Mouse (Mus musculus): ENCODE measurements around the gene Ciart. TPM values are rescaled to one million over a fixed set of nuclear protein-coding genes. Genes with fewer than 3 reads are reported as not detected.

Ciart gene
- 4.7 and 6.5 TPM in 2 replicates for polyA plus RNA-seq (2014; fragmentation: Nextera tagmentation; extraction: Ambion mirVana)

GRCm38 (mm10) chr3:95881979-95882815 lies at the start of gene Ciart:
TSS of gene Ciart (minus strand) at chr3:95882251.
- Histone ChIP-seq H3K9ac (ENCODE audit: low read depth, low read length) (peak within 1 kb of the TSS; percentile 16; the same call in 1 of the 2 replicates), H3K4me2 (replicated peaks; ENCODE audit: low read depth, low read length) (peak within 1 kb of the TSS; percentile 98), H3K36me3 (ENCODE audit: control insufficient read depth, insufficient read depth, low read length) (no peaks in the 10 kb centered on the region), H3K4me1 (replicated peaks; ENCODE audit: control insufficient read depth, insufficient read depth, low read length) (0 out of 2 replicates have a peak, but pooled peaks cover 2% of the 10 kb centered on the region), H3K4me3 (ENCODE audit: low read depth, low read length) (peak within 1 kb of the TSS; percentile 50), H3K27me3 (ENCODE audit: control insufficient read depth, insufficient read depth, low read length) (no peaks in the 10 kb centered on the region), H3K27ac (ENCODE audit: low read depth, low read length) (no peak within 1 kb of the TSS), H3K9me3 (ENCODE audit: control insufficient read depth, low read length) (no peaks in the 10 kb centered on the region)
- WGBS = under 1% methylated on average over 58 of the region's 66 CpGs
- DNase-seq (ENCODE audit: low spot score) = peak; percentile 93
- ATAC-seq (ENCODE audit: low FRiP score) = peak; percentile 99

GRCm38 (mm10) chr3:95931471-95931870 lies 49.4 kb upstream of the Ciart start:
- H3K4me3 ChIP-seq (ENCODE audit: low read depth, low read length) = no peak overlapping the region
- no peaks in the 10 kb centered on the region for H3K4me1 ChIP-seq (replicated peaks; ENCODE audit: control insufficient read depth, insufficient read depth, low read length)
- no peaks in the 10 kb centered on the region for H3K27me3 ChIP-seq (ENCODE audit: control insufficient read depth, insufficient read depth, low read length)
- H3K4me2 ChIP-seq (replicated peaks; ENCODE audit: low read depth, low read length) = no peak overlapping the region
- H3K9me3 ChIP-seq (ENCODE audit: control insufficient read depth, low read length) = no peaks in the 10 kb centered on the region
- WGBS = 88% methylated on average over 1 of the region's 1 CpGs
- peaks cover 6% of the 10 kb centered on the region for H3K36me3 ChIP-seq (ENCODE audit: control insufficient read depth, insufficient read depth, low read length)
- DNase-seq (ENCODE audit: low spot score) = no peak
- no peak for ATAC-seq (ENCODE audit: low FRiP score)
- H3K9ac ChIP-seq (ENCODE audit: low read depth, low read length) = no peak overlapping the region
- no peak overlapping the region for H3K27ac ChIP-seq (ENCODE audit: low read depth, low read length)

- peak overlapping the region; percentile 98 for H3K9ac ChIP-seq (ENCODE audit: low read depth, low read length)
- H3K36me3 ChIP-seq (ENCODE audit: control insufficient read depth, insufficient read depth, low read length) = peaks cover 6% of the 10 kb centered on the region
- H3K27me3 ChIP-seq (ENCODE audit: control insufficient read depth, insufficient read depth, low read length) = no peaks in the 10 kb centered on the region
- H3K27ac ChIP-seq (ENCODE audit: low read depth, low read length) = no peak overlapping the region
- no peaks in the 10 kb centered on the region for H3K9me3 ChIP-seq (ENCODE audit: control insufficient read depth, low read length)
- peak overlapping the region; percentile 60 for H3K4me2 ChIP-seq (replicated peaks; ENCODE audit: low read depth, low read length)
- WGBS = 8% methylated on average over 5 of the region's 5 CpGs
- no peak for ATAC-seq (ENCODE audit: low FRiP score)
- peak overlapping the region; percentile 89 for H3K4me3 ChIP-seq (ENCODE audit: low read depth, low read length)
- H3K4me1 ChIP-seq (replicated peaks; ENCODE audit: control insufficient read depth, insufficient read depth, low read length) = no peaks in the 10 kb centered on the region
- no peak for DNase-seq (ENCODE audit: low spot score)
These were observed 48.4 kb upstream of the Ciart start for GRCm38 (mm10) chr3:95930471-95930789.

GRCm38 (mm10) chr3:95929581-95930470 lies 47.8 kb upstream of the Ciart start:
- WGBS = under 1% methylated on average over 85 of the region's 105 CpGs
- ATAC-seq (ENCODE audit: low FRiP score) = peak; percentile 48

GRCm38 (mm10) chr3:95928658-95929503 lies 46.8 kb upstream of the Ciart start, which contains the start of gene Anp32e:
TSS of gene Anp32e (plus strand) at chr3:95929246.
- H3K9me3 ChIP-seq (ENCODE audit: control insufficient read depth, low read length) = no peaks in the 10 kb centered on the region

More at GRCm38 (mm10) chr3:95929581-95930470, 47.8 kb upstream of the Ciart start:
- H3K4me1 ChIP-seq (replicated peaks; ENCODE audit: control insufficient read depth, insufficient read depth, low read length) = no peaks in the 10 kb centered on the region
- no peaks in the 10 kb centered on the region for H3K27me3 ChIP-seq (ENCODE audit: control insufficient read depth, insufficient read depth, low read length)
- H3K36me3 ChIP-seq (ENCODE audit: control insufficient read depth, insufficient read depth, low read length) = peaks cover 4% of the 10 kb centered on the region
- H3K4me2 ChIP-seq (replicated peaks; ENCODE audit: low read depth, low read length) = peak overlapping the region; percentile 60
- H3K27ac ChIP-seq (ENCODE audit: low read depth, low read length) = peak overlapping the region; percentile 85
- peak; percentile 79 for DNase-seq (ENCODE audit: low spot score)
- H3K4me3 ChIP-seq (ENCODE audit: low read depth, low read length) = peak overlapping the region; percentile 89
- H3K9me3 ChIP-seq (ENCODE audit: control insufficient read depth, low read length) = no peaks in the 10 kb centered on the region
- H3K9ac ChIP-seq (ENCODE audit: low read depth, low read length) = peak overlapping the region; percentile 98

GRCm38 (mm10) chr3:95928261-95928657 lies 46.2 kb upstream of the Ciart start:
- 75% methylated on average over 6 of the region's 6 CpGs for WGBS
- ATAC-seq (ENCODE audit: low FRiP score) = no peak
- no peaks in the 10 kb centered on the region for H3K4me1 ChIP-seq (replicated peaks; ENCODE audit: control insufficient read depth, insufficient read depth, low read length)
- H3K27ac ChIP-seq (ENCODE audit: low read depth, low read length) = peak overlapping the region; percentile 85
- no peaks in the 10 kb centered on the region for H3K27me3 ChIP-seq (ENCODE audit: control insufficient read depth, insufficient read depth, low read length)
- H3K9me3 ChIP-seq (ENCODE audit: control insufficient read depth, low read length) = no peaks in the 10 kb centered on the region
- H3K9ac ChIP-seq (ENCODE audit: low read depth, low read length) = peak overlapping the region; percentile 73
- no peaks in the 10 kb centered on the region for H3K36me3 ChIP-seq (ENCODE audit: control insufficient read depth, insufficient read depth, low read length)
- H3K4me3 ChIP-seq (ENCODE audit: low read depth, low read length) = peak overlapping the region; percentile 89
- H3K4me2 ChIP-seq (replicated peaks; ENCODE audit: low read depth, low read length) = peak overlapping the region; percentile 51
- DNase-seq (ENCODE audit: low spot score) = no peak

More at GRCm38 (mm10) chr3:95928658-95929503, 46.8 kb upstream of the Ciart start, which contains the start of gene Anp32e:
- DNase-seq (ENCODE audit: low spot score) (peak; percentile 97), ATAC-seq (ENCODE audit: low FRiP score) (peak; percentile 100)
- peak within 1 kb of the TSS; percentile 85 for H3K27ac ChIP-seq (ENCODE audit: low read depth, low read length)
- no peaks in the 10 kb centered on the region for H3K27me3 ChIP-seq (ENCODE audit: control insufficient read depth, insufficient read depth, low read length)
- H3K36me3 ChIP-seq (ENCODE audit: control insufficient read depth, insufficient read depth, low read length) = peaks cover under 1% of the 10 kb centered on the region
- H3K4me2 ChIP-seq (replicated peaks; ENCODE audit: low read depth, low read length) = peak within 1 kb of the TSS; percentile 60
- H3K4me3 ChIP-seq (ENCODE audit: low read depth, low read length) = peak within 1 kb of the TSS; percentile 89
- WGBS = under 1% methylated on average over 49 of the region's 49 CpGs
- H3K4me1 ChIP-seq (replicated peaks; ENCODE audit: control insufficient read depth, insufficient read depth, low read length) = no peaks in the 10 kb centered on the region
- H3K9ac ChIP-seq (ENCODE audit: low read depth, low read length) = peak within 1 kb of the TSS; percentile 98

- no peak for ATAC-seq (ENCODE audit: low FRiP score)
- Histone ChIP-seq H3K27ac (ENCODE audit: low read depth, low read length) (no peak overlapping the region), H3K36me3 (ENCODE audit: control insufficient read depth, insufficient read depth, low read length) (no peaks in the 10 kb centered on the region), H3K4me2 (replicated peaks; ENCODE audit: low read depth, low read length) (no peak overlapping the region), H3K4me1 (replicated peaks; ENCODE audit: control insufficient read depth, insufficient read depth, low read length) (no peaks in the 10 kb centered on the region), H3K9me3 (ENCODE audit: control insufficient read depth, low read length) (no peaks in the 10 kb centered on the region), H3K9ac (ENCODE audit: low read depth, low read length) (no peak overlapping the region), H3K4me3 (ENCODE audit: low read depth, low read length) (no peak overlapping the region), H3K27me3 (ENCODE audit: control insufficient read depth, insufficient read depth, low read length) (no peaks in the 10 kb centered on the region)
- 86% methylated on average over 5 of the region's 5 CpGs for WGBS
- DNase-seq (ENCODE audit: low spot score) = no peak
These were observed 43.0 kb upstream of the Ciart start for GRCm38 (mm10) chr3:95925087-95925486.

GRCm38 (mm10) chr3:95924185-95924584 lies 42.1 kb upstream of the Ciart start:
- H3K4me2 ChIP-seq (replicated peaks; ENCODE audit: low read depth, low read length) = no peak overlapping the region
- no peak overlapping the region for H3K27ac ChIP-seq (ENCODE audit: low read depth, low read length)
- no peaks in the 10 kb centered on the region for H3K36me3 ChIP-seq (ENCODE audit: control insufficient read depth, insufficient read depth, low read length)
- no peak for DNase-seq (ENCODE audit: low spot score)
- 72% methylated on average over 4 of the region's 4 CpGs for WGBS
- H3K4me1 ChIP-seq (replicated peaks; ENCODE audit: control insufficient read depth, insufficient read depth, low read length) = no peaks in the 10 kb centered on the region
- H3K9ac ChIP-seq (ENCODE audit: low read depth, low read length) = no peak overlapping the region
- ATAC-seq (ENCODE audit: low FRiP score) = no peak
- H3K4me3 ChIP-seq (ENCODE audit: low read depth, low read length) = no peak overlapping the region
- H3K9me3 ChIP-seq (ENCODE audit: control insufficient read depth, low read length) = no peaks in the 10 kb centered on the region
- H3K27me3 ChIP-seq (ENCODE audit: control insufficient read depth, insufficient read depth, low read length) = no peaks in the 10 kb centered on the region
